ENCODE assay signal across 20 mouse cellular contexts in genomic region chr12:101776383-101776782, GRCm38 (mm10). TPM values are rescaled to one million over a fixed set of nuclear protein-coding genes. Genes with fewer than 3 reads are reported as not detected.
A peak's percentile ranks its signal among the peaks of the same experiment; 100 is the strongest.
DNase-seq lines count a peak whose midpoint lies in the region; ATAC-seq and TF ChIP-seq lines count a peak whose summit lies in the region.
"Had no signal": no experiment of that assay in that cellular context is flagged by ENCODE, and none has a peak within 500 bp of the region (broad histone marks: within the 10 kb centered on the region; RNA-seq: fewer than 3 reads in every experiment).

No protein-coding gene starts in this region.

- 0 out of 2 replicates have a peak, but pooled peaks have one; percentile 18 for TF ChIP-seq EP300 in lung, postnatal 0 days (IDR thresholded peaks at IDR 0.05)

- H3K79me2 ChIP-seq in liver, adult 2 months (ENCODE audit: control insufficient read depth, insufficient read depth, low read length), result no peaks in the 10 kb centered on the region

- H3K27ac ChIP-seq in liver, adult 2 months (replicated peaks; ENCODE audit: insufficient read depth, low read depth, low read length), result no peak overlapping the region
- peak overlapping the region; percentile 48; the same call in 1 of the 2 replicates for H3K27ac ChIP-seq in lung, postnatal 0 days (ENCODE audit: low read length)
- H3K27ac ChIP-seq: forebrain, embryonic 10.5 days; hindbrain, embryonic 12.5 days; limb, embryonic 10.5 days; liver, embryonic 13.5 days; midbrain, embryonic 12.5 days had no signal

- peak; percentile 46 for DNase-seq in liver, adult 2 months (ENCODE audit: extremely low read depth, low read depth, low spot score)
- DNase-seq in liver, result no peak
- peak; percentile 26 to 68 for DNase-seq in heart, postnatal 14 days
- DNase-seq in lung, postnatal 0 days (ENCODE audit: low spot score), result peak; percentile 65
- no peak for DNase-seq in testis, postnatal 10 days (ENCODE audit: low spot score)
- no peak for DNase-seq in left cerebral cortex, adult 18-20 months (ENCODE audit: low spot score in 2 of 2)
- no peak for DNase-seq in layer of hippocampus, postnatal 10 days (ENCODE audit: low spot score in 2 of 2)
- DNase-seq: adrenal gland, adult 2 months; cerebellum, adult 8-10 months; kidney, adult 18-20 months; kidney, postnatal 10 days; liver, embryonic 13.5 days; retina, postnatal 1 day; thymus, postnatal 25 days had no signal

- no peak overlapping the region for H3K9ac ChIP-seq in liver, adult 2 months (ENCODE audit: low read depth, low read length)
- no peak overlapping the region for H3K9ac ChIP-seq in lung, postnatal 0 days (replicated peaks; ENCODE audit: low read depth)
- H3K9ac ChIP-seq: hindbrain, embryonic 12.5 days; liver, embryonic 13.5 days; midbrain, embryonic 12.5 days had no signal

- ATAC-seq in lung, postnatal 0 days, result peak; percentile 42; the same call in 1 of the 2 replicates

- H3K36me3 ChIP-seq in liver, adult 2 months (ENCODE audit: control insufficient read depth, insufficient read depth, low read length), result no peaks in the 10 kb centered on the region
- no peaks in the 10 kb centered on the region for H3K36me3 ChIP-seq in lung, postnatal 0 days (ENCODE audit: insufficient read depth, low read length)
- H3K36me3 ChIP-seq: forebrain, embryonic 10.5 days; hindbrain, embryonic 12.5 days; limb, embryonic 10.5 days; liver, embryonic 13.5 days; midbrain, embryonic 12.5 days had no signal

- no peak overlapping the region for H3K4me2 ChIP-seq in lung, postnatal 0 days (replicated peaks; ENCODE audit: low read depth, low read length)
- H3K4me2 ChIP-seq: hindbrain, embryonic 12.5 days; liver, embryonic 13.5 days; midbrain, embryonic 12.5 days had no signal

- no peaks in the 10 kb centered on the region for H3K4me1 ChIP-seq in liver, adult 2 months (ENCODE audit: control insufficient read depth, insufficient read depth, low read length)
- peaks cover 14% of the 10 kb centered on the region for H3K4me1 ChIP-seq in lung, postnatal 0 days (ENCODE audit: insufficient read depth, low read depth, low read length)
- H3K4me1 ChIP-seq: forebrain, embryonic 10.5 days; hindbrain, embryonic 12.5 days; liver, embryonic 13.5 days; midbrain, embryonic 12.5 days had no signal

- no peak overlapping the region for H3K4me3 ChIP-seq in liver, adult 2 months (ENCODE audit: insufficient read depth, low read depth, low read length)
- H3K4me3 ChIP-seq in lung, postnatal 0 days (ENCODE audit: low read depth, low read length), result no peak overlapping the region
- H3K4me3 ChIP-seq: forebrain, embryonic 10.5 days; hindbrain, embryonic 12.5 days; limb, embryonic 10.5 days; liver, embryonic 13.5 days; midbrain, embryonic 12.5 days had no signal

- H3K9me3 ChIP-seq in lung, postnatal 0 days (ENCODE audit: low read length), result no peaks in the 10 kb centered on the region
- H3K9me3 ChIP-seq: forebrain, embryonic 10.5 days; hindbrain, embryonic 12.5 days; limb, embryonic 10.5 days; liver, embryonic 13.5 days; midbrain, embryonic 12.5 days had no signal

- 32% methylated on average over 5 of the region's 5 CpGs for WGBS in liver, adult 2 months
- 55% methylated on average over 5 of the region's 5 CpGs for WGBS in lung, postnatal 0 days

- intact Hi-C loops in heart, postnatal 14 days (cut with DNase I), result no loop called here

- H3K27me3 ChIP-seq in liver, adult 2 months (ENCODE audit: control insufficient read depth, insufficient read depth, low read length), result no peaks in the 10 kb centered on the region
- no peaks in the 10 kb centered on the region for H3K27me3 ChIP-seq in lung, postnatal 0 days (replicated peaks; ENCODE audit: insufficient read depth, low read length)
- H3K27me3 ChIP-seq: hindbrain, embryonic 12.5 days; liver, embryonic 13.5 days had no signal

- no peak for TF ChIP-seq CTCF in liver, adult 2 months (IDR thresholded peaks at IDR 0.05; ENCODE audit: low read depth, low read length)
- TF ChIP-seq CTCF in lung, postnatal 0 days (IDR thresholded peaks at IDR 0.05), result no peak

- no peak for TF ChIP-seq POLR2A in liver, adult 2 months (IDR thresholded peaks at IDR 0.05; ENCODE audit: extremely low read depth, insufficient read depth, low read length)

RNA-seq across cellular contexts. Expression of gene Fbln5, which starts 42.5 kb away (rescaled TPM):
- total RNA-seq in liver, adult 2 months (2014; rRNA removed), result 3.6 and 4.6 TPM in 2 replicates
- polyA plus RNA-seq in liver, adult 2 months (2012; rRNA removed), result 4.8 and 6.3 TPM in 2 replicates
- total RNA-seq in heart, postnatal 14 days (2021), result 10 to 100 TPM; 31.6 to 38.1 TPM
- 408 and 420 TPM in 2 replicates for polyA plus RNA-seq in lung, postnatal 0 days (2015; fragmentation: Nextera tagmentation; extraction: Ambion mirVana)
- 1 to 10 TPM; 6.9 to 7.1 TPM for total RNA-seq in left cerebral cortex, adult 18-20 months (2021)
- 10 to 100 TPM; 13.8 to 15.3 TPM for total RNA-seq in layer of hippocampus, postnatal 10 days (2021)
- total RNA-seq: monocyte, adult 5-6 weeks had no signal

RNA-seq across cellular contexts. Expression of gene Tc2n, which starts 58.1 kb away (rescaled TPM):
- total RNA-seq in liver, adult 2 months (2014; rRNA removed), result 1.7 and 1.8 TPM in 2 replicates
- 0.09 and 0.22 TPM in 2 replicates for polyA plus RNA-seq in liver, adult 2 months (2012; rRNA removed)
- 1 to 10 TPM in 1 of 2 experiments, under 1 TPM in 1; 0.76 to 1.1 TPM for total RNA-seq in heart, postnatal 14 days (2021)
- 19.6 and 19.9 TPM in 2 replicates for polyA plus RNA-seq in lung, postnatal 0 days (2015; fragmentation: Nextera tagmentation; extraction: Ambion mirVana)
- under 1 TPM; 0.61 to 0.70 TPM for total RNA-seq in left cerebral cortex, adult 18-20 months (2021)
- under 1 TPM; 0.27 to 0.53 TPM for total RNA-seq in layer of hippocampus, postnatal 10 days (2021)
- total RNA-seq: monocyte, adult 5-6 weeks had no signal
- polyA plus RNA-seq: neural tube, embryonic 11.5 days had no signal

Comparison
In these comparisons a context has a peak if more than half of its experiments do, and no peak if none do; other contexts are left out.
1. DNase-seq: peak in liver, adult 2 months (single experiment), heart, postnatal 14 days (2 of 2) and lung, postnatal 0 days (single experiment); none in liver (single experiment), testis, postnatal 10 days (single experiment), left cerebral cortex, adult 18-20 months (0 of 2) and layer of hippocampus, postnatal 10 days (0 of 2).